In the genomic region with DNA sequence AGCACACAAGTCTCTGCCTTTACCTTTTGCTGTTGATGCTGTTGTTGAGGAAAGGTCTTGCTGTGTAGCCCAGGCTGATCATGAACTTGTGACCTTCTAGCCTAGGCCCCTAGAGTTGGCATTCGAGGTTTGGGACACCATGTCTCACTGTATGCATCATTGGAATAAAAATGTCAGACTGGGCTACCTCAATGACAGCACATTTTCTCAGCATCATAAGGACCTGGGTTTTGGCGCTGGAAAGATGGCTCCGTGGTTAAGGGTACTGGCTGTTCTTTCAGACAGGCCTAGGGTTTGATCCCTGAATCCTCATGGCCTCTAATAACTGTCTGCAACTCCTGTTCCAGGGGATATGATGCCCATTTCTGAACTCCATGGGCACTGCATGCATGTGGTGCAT, we compare ENCODE assay signal across 1 mouse cellular context.
TF ChIP-seq lines count a peak whose summit lies in the region.

No protein-coding gene starts in this region.

TF ChIP-seq in MEL, 35 proteins besides CTCF, POLR2A, EP300 and RAD21:
- TF ChIP-seq MXI1 (IDR thresholded peaks at IDR 0.05; ENCODE audit: low read depth, low read length) (no peak), ZKSCAN1 (IDR thresholded peaks at IDR 0.05; ENCODE audit: low read depth, low read length) (no peak), UBTF (IDR thresholded peaks at IDR 0.05; ENCODE audit: borderline replicate concordance, insufficient read depth, low read depth, low read length) (no peak), MAFK (IDR thresholded peaks at IDR 0.05; ENCODE audit: borderline replicate concordance, low read depth, low read length) (no peak), ELF1 (IDR thresholded peaks at IDR 0.05; ENCODE audit: low read depth, low read length) (no peak), TCF12 (IDR thresholded peaks at IDR 0.05; ENCODE audit: low read depth, low read length) (no peak), ZC3H11A (IDR thresholded peaks at IDR 0.05; ENCODE audit: low read depth, low read length) (no peak), ZMIZ1 (IDR thresholded peaks at IDR 0.05; ENCODE audit: low read depth, low read length) (no peak), NELFE (IDR thresholded peaks at IDR 0.05; ENCODE audit: low read depth, low read length) (no peak), TBP (IDR thresholded peaks at IDR 0.05; ENCODE audit: low read depth, low read length) (no peak), BHLHE40 (IDR thresholded peaks at IDR 0.05; ENCODE audit: borderline replicate concordance, low read depth, low read length) (no peak), SMC3 (IDR thresholded peaks at IDR 0.05; ENCODE audit: low read depth, low read length) (no peak), GABPA (IDR thresholded peaks at IDR 0.05; ENCODE audit: low read depth, low read length) (no peak), KAT2A (conservative IDR thresholded peaks at IDR 0.05; ENCODE audit: low read depth, low read length) (no peak), ZNF384 (IDR thresholded peaks at IDR 0.05; ENCODE audit: low read depth, low read length) (no peak), HCFC1 (IDR thresholded peaks at IDR 0.05; ENCODE audit: low read depth, low read length) (no peak), MAX (IDR thresholded peaks at IDR 0.05; ENCODE audit: low read length) (no peak), CHD2 (IDR thresholded peaks at IDR 0.05; ENCODE audit: low read length) (no peak), POLR2AphosphoS2 (IDR thresholded peaks at IDR 0.05; ENCODE audit: low read length) (no peak)
